Mouse (Mus musculus) forebrain, postnatal 0 days (tissue): ENCODE measurements around the gene Gm3159. TPM values are rescaled to one million over a fixed set of nuclear protein-coding genes. Genes with fewer than 3 reads are reported as not detected.
"Not testable (repeated sequence)": the region's sequence is repeated elsewhere in the genome, so short reads cannot be mapped to it uniquely, and the experiment has no call there.

Experiments
- ATAC-seq: fragments of 200-750 bp; cut with Nextera tagmentation; 2 replicates; pipeline ENCODE4 v1.8.0; 2017; ENCODE audit warnings: mild to moderate bottlenecking, moderate library complexity
- DNase-seq: peaks from one replicate; pipeline ENCODE4 v3.0.0-alpha.2; 2015
- H3K27ac ChIP-seq: fragments of 300-500 bp; sonication (generic); 2 replicates; pipeline ENCODE4 v1.5.1; 2014; ENCODE audit warnings: low read depth, mild to moderate bottlenecking, antibody characterized with exemption, low read length, moderate library complexity, mixed read lengths
- H3K27me3 ChIP-seq: fragments of 300-500 bp; sonication (generic); 2 replicates; pipeline ENCODE4 v1.6.1; 2014; ENCODE audit warnings: mild to moderate bottlenecking, low read length, mixed read lengths; ENCODE audit not compliant: insufficient read depth
- H3K36me3 ChIP-seq: fragments of 300-500 bp; sonication (generic); 2 replicates; pipeline ENCODE4 v1.6.1; 2014; ENCODE audit warnings: mild to moderate bottlenecking, moderate library complexity; ENCODE audit not compliant: insufficient read depth
- H3K4me1 ChIP-seq: fragments of 300-500 bp; sonication (generic); 2 replicates; pipeline ENCODE4 v1.6.1; 2014; ENCODE audit warnings: antibody characterized with exemption; ENCODE audit not compliant: insufficient read depth
- H3K4me2 ChIP-seq: fragments of 300-500 bp; sonication (generic); 2 replicates; pipeline ENCODE4 v1.6.1; 2014; ENCODE audit warnings: low read depth, mild to moderate bottlenecking, moderate library complexity
- H3K4me3 ChIP-seq: fragments of 300-500 bp; sonication (generic); 2 replicates; pipeline ENCODE4 v1.5.1; 2014; ENCODE audit warnings: low read depth, low read length, mixed read lengths
- H3K9ac ChIP-seq: fragments of 300-500 bp; sonication (generic); 2 replicates; pipeline ENCODE4 v1.6.1; 2014; ENCODE audit warnings: mild to moderate bottlenecking
- H3K9me3 ChIP-seq: fragments of 300-500 bp; sonication (generic); 2 replicates; pipeline ENCODE4 v1.6.1; 2016; ENCODE audit warnings: low read length
- WGBS: fragments of 180-500 bp; shearing (Covaris S2); extraction: QIAGEN DNeasy Blood & Tissue Kit; methylation state at CpG from one replicate; pipeline ENCODE4 v1.1.7; 2014; 5-methylcytosine and 5-hydroxymethylcytosine counted together
- polyA plus RNA-seq: library from polyadenylated mRNA; unstranded; fragments of >200 nt; fragmentation: Nextera tagmentation; extraction: Ambion mirVana; gene quantifications from 2 replicates; pipeline ENCODE4 v1.2.1, GENCODE M21; 2015
- total RNA-seq: library from RNA; depleted of rRNA; stranded (reverse); fragments of >200 nt; gene quantifications from 2 replicates; pipeline ENCODE4 v1.2.3, GENCODE M21; 2014; rRNA removed

The Gm3159 gene
- not detected in 2 replicates for total RNA-seq
- polyA plus RNA-seq: not detected in 2 replicates

DNA sequence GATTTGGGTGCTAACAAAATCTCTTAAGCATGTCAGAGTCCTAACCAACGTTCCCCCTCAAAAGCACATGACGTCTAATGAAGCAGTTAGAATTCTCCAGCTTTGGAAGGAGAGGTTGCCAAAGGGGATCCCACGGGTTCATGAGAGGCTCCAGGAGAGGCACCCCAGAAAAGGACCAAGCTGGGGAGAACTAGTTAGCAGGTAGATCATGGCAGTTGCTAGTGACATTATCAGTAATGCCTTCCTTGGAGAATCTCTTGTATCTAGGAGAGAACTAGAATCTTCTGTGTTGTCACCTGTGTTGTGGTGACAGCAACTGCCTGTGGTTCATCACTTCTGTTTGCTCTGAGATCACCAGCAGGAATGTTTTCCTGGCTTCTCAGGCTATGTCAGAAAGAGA lies at the start of gene Gm3159:
Gm3159 (plus strand) TSS at position 301 of the 400 bp plus-strand sequence.
- H3K4me1 ChIP-seq, H3K9me3 ChIP-seq, H3K27ac ChIP-seq, H3K4me3 ChIP-seq, H3K9ac ChIP-seq, ATAC-seq, DNase-seq, H3K36me3 ChIP-seq, H3K4me2 ChIP-seq, H3K27me3 ChIP-seq: not testable (repeated sequence)
- 67% methylated on average over 1 of the region's 3 CpGs for WGBS

DNA sequence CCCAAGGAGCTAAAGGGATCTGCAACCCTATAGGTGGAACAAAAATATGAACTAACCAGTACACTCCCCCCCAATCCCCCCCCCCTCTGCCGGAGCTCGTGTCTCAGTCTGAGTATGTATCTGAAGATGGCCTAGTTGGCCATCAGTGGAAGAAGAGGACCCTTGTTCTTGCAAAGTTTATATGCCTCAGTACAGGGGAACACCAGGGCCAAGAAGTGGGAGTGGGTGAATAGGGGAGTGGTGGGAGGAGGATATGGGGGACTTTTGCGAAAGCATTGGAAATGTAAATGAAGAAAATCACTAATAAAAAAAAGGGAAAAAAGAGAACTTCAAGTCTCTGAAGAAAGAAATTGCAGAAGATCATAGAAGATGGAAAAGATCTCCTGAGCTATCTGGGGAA lies 28.3 kb upstream of the Gm3159 start:
- not testable (repeated sequence) for H3K4me2 ChIP-seq, H3K9me3 ChIP-seq, H3K4me1 ChIP-seq, H3K9ac ChIP-seq, DNase-seq, H3K4me3 ChIP-seq, ATAC-seq, H3K36me3 ChIP-seq, H3K27ac ChIP-seq, H3K27me3 ChIP-seq
- 92% methylated on average over 3 of the region's 3 CpGs for WGBS

DNA sequence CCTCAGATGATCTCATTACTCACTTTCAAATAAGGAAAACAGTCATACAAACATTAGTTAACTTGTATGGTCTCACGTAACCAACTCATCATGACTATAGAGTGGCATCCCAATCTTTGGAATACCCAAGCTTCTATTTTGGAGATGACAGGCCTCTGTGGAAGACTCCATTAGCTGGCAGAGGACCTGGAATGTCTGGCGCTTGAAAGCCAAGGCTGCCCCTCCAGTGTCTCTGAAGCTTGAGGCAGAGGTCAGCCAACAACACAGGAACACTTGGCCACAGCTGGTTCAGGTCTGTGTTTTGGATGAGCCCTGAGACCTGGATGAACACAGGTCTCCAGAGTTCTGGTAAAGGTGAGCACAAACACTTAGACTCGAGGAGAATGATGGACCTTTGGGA lies 27.6 kb upstream of the Gm3159 start:
- not testable (repeated sequence) for H3K4me3 ChIP-seq, H3K4me2 ChIP-seq, H3K9ac ChIP-seq, DNase-seq, H3K27me3 ChIP-seq, H3K27ac ChIP-seq, H3K36me3 ChIP-seq, H3K9me3 ChIP-seq, H3K4me1 ChIP-seq, ATAC-seq
- 83% methylated on average over 3 of the region's 3 CpGs for WGBS

DNA sequence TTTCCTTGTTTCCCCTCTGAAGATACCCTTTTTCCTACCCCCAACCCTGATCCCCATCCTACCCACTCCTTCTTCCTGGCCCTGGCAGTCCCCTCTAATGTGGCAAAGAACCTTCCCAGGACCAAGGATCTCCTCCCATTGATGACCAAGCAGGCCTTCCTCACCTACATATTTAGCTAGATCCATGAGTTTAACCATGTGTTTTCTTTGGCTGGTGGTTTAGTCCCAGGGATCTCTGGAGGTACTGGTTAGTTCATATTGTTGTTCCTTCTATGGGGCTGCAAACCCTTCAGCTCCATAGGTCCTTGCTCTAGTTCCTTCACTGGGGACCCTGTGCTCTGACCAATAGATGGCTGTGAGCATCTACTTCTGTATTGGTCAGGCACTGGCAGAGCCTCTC lies 19.5 kb upstream of the Gm3159 start:
- H3K27ac ChIP-seq, H3K9ac ChIP-seq, H3K9me3 ChIP-seq, DNase-seq, H3K4me2 ChIP-seq, ATAC-seq, H3K4me3 ChIP-seq, H3K36me3 ChIP-seq, H3K4me1 ChIP-seq, H3K27me3 ChIP-seq: not testable (repeated sequence)

DNA sequence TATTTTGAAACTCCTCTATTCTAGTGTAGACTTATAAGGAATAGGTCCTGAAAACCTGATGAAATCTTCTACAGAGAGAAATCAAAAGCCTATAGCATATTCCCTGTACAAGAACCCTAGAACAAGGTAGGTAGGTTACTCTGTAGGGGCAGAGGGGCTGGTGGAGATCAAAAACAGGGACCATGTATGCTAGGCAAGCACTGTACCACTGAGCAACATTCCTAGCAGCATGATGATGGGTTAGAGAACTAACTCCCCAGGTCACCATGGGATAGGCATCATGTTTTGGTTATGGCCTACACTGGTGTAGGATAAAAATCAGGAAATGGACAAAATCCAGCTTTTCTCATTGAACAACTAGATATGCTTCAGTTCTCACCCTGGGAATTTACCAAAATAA lies 11.7 kb upstream of the Gm3159 start:
- H3K27ac ChIP-seq, H3K9me3 ChIP-seq, H3K36me3 ChIP-seq, H3K4me3 ChIP-seq, H3K4me2 ChIP-seq, H3K9ac ChIP-seq, H3K4me1 ChIP-seq, H3K27me3 ChIP-seq, DNase-seq, ATAC-seq: not testable (repeated sequence)

DNA sequence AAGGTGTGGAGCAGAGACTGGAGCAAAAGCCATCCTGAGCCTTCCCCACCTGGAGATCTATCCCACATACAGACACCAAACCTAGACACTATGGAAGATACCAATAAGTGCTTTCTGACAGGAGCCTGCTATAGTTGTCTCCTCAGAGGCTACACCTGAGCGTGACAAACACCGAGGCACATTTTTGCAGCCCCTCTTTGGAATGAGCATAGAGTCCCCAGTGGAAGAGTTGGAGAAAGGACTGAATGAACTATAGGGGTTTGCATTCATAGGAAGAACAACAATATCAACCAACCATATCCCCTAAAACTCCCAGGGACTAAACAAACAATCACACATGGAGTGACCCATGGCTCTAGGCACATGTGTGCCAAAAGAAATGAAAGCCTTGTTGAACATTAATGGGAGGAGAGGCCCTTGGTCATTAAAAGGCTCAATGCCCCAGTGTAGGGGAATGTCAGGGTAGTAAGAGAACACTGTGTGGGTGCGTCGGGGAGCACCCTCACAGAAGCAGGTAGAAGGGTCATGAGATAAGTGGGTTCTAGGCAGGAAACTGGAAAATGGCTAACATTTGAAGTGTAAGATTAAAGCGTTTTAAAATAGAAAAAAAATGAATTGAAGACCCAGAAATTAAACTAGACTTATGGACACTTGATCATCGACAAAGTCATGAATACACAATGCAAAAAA lies 4.3 kb upstream of the Gm3159 start:
- not testable (repeated sequence) for H3K36me3 ChIP-seq, H3K27ac ChIP-seq, H3K27me3 ChIP-seq, ATAC-seq, DNase-seq, H3K9ac ChIP-seq, H3K4me1 ChIP-seq, H3K9me3 ChIP-seq, H3K4me2 ChIP-seq, H3K4me3 ChIP-seq
- 82% methylated on average over 2 of the region's 6 CpGs for WGBS

DNA sequence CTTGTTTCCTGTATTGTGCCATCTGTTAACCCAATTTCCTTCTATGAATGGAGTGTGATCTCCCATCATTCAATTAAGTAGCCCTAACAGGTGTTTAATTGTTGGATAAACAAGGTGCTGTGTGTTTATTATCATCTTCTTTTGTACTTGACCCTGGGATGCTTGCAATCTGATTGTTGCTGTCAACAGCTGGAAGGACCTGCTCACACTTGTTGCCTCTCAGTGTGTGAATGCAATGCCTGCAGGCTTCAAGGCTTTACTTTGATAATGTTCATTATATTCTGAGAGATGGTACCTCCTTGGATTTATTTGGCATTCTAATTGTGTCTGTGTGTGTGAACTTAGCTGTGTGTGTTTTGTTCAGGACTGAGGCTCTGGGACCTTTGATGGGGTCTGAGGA lies 1.3 kb downstream of the Gm3159 start:
- not testable (repeated sequence) for DNase-seq, H3K36me3 ChIP-seq, H3K9ac ChIP-seq, H3K4me3 ChIP-seq, H3K27ac ChIP-seq, H3K9me3 ChIP-seq, H3K4me2 ChIP-seq, H3K4me1 ChIP-seq, ATAC-seq, H3K27me3 ChIP-seq

DNA sequence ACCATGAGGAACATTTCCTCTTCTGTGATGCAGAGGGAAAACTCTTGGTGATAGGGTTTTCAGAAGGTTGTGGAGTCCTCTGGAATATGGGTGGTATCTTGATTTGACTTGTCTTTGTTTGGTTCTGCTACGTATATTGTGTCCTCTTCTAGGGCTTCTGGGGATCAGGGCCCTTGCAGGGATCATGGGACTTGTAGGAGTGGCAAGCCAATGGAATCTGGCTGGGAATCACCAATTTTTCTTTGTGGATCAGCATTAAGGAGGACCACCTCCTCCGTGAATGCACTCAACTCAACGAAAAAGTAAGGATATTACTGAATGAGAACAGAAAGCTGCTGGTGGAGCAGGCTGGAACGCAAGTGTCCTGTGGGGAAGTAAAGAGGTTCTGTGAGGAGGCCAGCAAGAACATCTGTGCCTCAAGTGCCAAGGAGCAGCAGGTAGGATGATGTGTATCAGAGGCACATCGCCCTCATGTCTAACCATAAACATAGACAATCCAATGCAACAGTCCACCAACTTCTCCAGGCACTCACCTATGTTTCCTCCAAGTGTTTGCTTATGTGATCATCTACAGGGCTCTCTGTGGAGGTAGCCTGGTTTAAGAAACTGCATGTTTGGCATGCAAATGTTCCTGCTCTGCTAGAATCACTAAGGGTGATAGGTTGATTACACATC lies 2.9 kb downstream of the Gm3159 start:
- not testable (repeated sequence) for H3K9ac ChIP-seq, H3K4me3 ChIP-seq, H3K27me3 ChIP-seq, H3K4me2 ChIP-seq, DNase-seq, H3K27ac ChIP-seq, H3K36me3 ChIP-seq, ATAC-seq, H3K9me3 ChIP-seq, H3K4me1 ChIP-seq
- 82% methylated on average over 5 of the region's 5 CpGs for WGBS

DNA sequence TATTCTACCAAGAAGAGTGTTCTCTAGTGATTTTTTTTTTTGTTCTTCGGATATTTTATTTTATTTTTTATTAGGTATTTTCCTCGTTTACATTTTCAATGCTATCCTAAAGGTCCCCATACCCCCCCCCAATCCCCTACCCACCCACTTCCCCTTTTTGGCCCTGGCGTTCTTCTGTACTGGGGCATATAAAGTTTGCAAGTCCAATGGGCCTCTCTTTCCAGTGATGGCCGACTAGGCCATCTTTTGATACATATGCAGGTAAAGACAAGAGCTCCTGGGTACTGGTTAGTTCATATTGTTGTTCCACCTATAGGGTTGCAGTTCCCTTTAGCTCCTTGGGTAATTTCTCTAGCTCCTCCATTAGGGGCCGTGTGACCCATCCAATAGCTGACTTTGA lies 3.9 kb downstream of the Gm3159 start:
- H3K9ac ChIP-seq, H3K4me3 ChIP-seq, H3K36me3 ChIP-seq, H3K4me2 ChIP-seq, H3K9me3 ChIP-seq, H3K27ac ChIP-seq, H3K27me3 ChIP-seq, H3K4me1 ChIP-seq, ATAC-seq, DNase-seq: not testable (repeated sequence)
- 83% methylated on average over 4 of the region's 5 CpGs for WGBS

DNA sequence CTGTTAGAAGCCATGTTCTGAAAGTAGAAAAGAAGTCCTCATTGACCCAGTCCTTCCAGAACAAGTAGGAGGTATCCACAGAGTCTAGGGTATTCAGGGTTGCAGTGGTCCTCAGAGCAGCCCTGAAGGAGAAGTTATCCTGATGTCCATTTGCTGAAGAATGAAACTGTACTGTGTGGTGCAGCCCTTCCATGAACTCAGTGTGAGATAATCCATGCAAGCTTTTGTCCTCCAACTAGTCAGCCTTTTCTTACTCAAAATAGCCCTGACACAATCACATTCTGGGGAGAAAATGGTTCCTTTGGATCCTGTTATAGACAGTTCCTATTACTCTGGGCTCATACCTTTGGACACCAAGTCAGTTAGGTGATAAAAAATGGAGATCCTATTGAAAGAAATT lies 6.5 kb downstream of the Gm3159 start:
- H3K4me1 ChIP-seq, H3K4me3 ChIP-seq, H3K27me3 ChIP-seq, DNase-seq, H3K36me3 ChIP-seq, H3K9ac ChIP-seq, H3K27ac ChIP-seq, H3K4me2 ChIP-seq, H3K9me3 ChIP-seq, ATAC-seq: not testable (repeated sequence)
